Mouse (Mus musculus) gastrocnemius, postnatal 36 days (tissue): ENCODE data around the gene Acaca. TPM values are rescaled to one million over a fixed set of nuclear protein-coding genes. Genes with fewer than 3 reads are reported as not detected.
"Not testable (repeated sequence)": the region's sequence is repeated elsewhere in the genome, so short reads cannot be mapped to it uniquely, and the experiment has no call there.

Source experiments
- DNase-seq, 2 experiments: peaks; one replicate each; pipeline ENCODE4 v3.0.0; 2022
- intact Hi-C: fragments of 180-260 bp; cut with DNase I; formaldehyde crosslinking; loops from one replicate; pipeline ENCODE4 v1.15.1; 2025
- total RNA-seq, 2 experiments: library from RNA; stranded (reverse); gene quantifications; 2 replicates each; pipeline ENCODE4 v1.2.3; 2021

The Acaca gene
- total RNA-seq, 2 experiments from 2014 or later = 10.1 to 15.5 TPM

DNA sequence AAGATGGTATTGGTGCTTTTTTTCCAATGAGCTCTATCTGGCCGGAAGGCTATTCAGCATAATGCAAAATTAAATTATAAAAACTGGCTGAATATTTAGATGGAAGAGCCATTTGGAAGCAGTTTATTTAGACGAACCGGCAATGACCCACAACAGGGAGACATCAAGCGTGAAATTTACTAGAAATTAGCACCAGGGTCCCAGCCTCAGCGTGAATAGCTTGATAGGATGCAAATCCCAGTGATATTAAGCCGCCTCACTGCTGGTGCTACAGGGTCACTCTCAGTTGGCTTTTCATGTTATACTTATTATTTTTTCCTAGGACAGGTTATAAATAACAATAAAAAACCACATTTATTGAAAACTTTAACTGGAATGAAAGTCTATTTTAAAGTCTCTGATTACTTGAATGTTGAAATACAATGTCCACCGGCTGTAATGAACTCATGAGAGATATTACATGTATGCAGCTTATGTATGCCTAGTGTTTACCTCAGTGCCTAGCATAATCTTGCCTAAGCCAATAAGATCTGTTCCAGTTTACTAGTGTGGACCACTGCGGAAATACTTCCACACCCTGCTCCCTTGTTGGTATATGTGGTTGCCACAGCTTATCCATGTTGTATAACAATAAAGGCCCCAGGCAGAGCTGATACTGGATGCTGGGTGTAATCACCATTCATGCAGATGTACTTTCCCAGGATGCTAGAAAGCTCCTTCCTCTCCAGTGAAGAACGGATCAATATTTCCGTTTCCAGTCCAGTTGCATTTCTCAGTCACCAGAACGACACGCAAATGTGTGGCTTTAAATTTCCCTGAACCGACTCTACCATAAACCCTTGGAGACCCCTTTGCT lies 247.3 kb downstream of the Acaca start:
- intact Hi-C loops = no loop called here
- DNase-seq = no peak

DNA sequence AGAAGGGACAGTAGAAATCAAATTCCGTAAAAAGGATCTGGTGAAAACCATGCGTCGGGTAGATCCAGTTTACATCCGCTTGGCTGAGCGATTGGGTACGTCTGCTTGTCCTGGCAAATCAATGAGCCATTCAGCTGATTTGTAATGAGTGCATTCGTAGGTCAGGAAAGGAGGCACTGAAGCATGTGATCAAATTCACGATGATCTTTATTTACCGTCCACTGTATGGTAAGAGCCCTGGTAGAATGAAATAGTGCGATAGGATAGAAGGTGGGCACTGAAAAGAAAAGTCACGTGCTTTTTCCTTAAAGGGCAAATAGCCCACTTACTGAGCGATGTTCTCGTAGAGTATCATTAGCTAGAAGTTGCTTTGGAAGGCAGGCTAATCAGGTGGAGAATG lies 253.0 kb downstream of the Acaca start:
- intact Hi-C loops = no loop called here
- DNase-seq = no peak

DNA sequence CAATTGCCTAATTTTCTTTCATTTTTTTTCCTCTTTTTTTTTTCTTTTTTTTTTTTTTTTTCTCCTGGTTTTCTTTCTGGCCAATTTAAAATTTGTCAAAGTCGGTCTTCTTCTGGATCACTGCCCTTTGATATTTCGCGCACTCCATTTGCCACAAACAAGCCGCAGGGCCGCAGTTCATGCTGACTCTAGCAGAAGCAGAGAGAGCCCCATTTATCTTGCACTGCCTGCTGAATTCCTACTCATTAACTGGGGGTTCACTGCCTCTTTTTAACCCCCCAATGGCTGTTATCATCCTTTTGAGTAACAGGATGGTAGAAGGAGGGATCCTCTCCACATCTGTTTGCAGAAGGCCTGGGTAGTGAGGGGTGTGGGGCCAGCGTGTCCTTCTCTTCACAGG lies 254.4 kb downstream of the Acaca start:
- intact Hi-C loops = no loop called here
- DNase-seq = no peak

DNA sequence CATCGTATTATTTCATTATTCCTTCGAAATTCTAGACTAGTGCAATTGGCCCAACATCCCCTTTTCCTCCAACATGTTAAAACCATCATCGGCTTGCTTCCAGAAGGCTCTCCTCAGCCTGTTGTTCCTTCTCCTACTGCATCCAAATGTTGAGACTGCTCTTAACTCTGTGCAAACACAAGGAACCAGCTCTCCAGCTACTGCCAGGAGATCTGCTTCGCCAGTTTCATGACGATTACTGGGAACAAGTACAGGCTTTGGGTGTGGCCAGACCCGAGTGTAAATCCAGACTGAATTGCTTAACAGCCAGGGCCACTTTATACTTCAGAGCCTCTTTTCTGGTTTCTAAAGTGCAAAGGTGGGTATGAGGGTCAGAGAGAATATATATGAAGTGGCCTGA lies 259.9 kb downstream of the Acaca start:
- intact Hi-C loops = no loop called here
- DNase-seq = peak in 1 of 2 experiments; percentile 19

DNA sequence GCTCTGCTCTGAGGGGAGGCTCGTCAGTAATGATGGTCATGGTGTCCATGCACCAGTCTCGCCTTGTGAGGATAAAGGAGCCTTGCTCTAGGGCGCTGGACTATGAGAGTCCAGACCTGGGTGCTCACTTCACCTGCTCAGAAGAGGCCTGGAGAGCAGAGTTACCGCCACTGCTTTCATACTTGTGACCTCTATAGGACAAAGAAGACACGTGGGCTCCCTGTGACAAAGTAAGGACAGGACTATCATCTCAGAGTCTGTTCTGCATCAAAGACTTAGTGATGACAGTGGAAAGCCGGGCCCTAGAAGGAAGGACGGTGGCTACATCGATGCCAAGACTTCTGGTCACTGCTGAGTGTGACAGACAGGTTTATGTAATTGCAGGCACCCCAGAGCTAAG lies 261.7 kb downstream of the Acaca start:
- intact Hi-C loops = loop anchor here (10.0 kb wide), 1 partner anchor 126 kb away; no protein-coding TSS in a partner anchor
- no peak for DNase-seq

DNA sequence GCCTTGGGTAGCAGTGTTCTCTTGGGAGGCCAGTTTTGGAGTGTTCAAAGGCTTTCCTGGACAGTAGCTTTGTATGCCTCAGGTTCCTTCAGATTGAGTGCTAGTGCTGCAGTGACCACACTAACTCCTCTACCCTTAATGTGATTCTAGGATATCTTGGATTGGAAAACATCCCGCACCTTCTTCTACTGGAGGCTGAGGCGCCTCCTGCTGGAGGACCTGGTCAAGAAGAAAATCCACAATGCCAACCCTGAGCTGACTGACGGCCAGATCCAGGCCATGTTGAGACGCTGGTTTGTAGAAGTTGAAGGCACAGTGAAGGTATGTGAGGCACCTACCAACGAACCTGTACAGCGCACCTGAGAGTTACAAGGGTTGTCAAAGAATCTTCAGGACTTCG lies 262.6 kb downstream of the Acaca start:
- not testable (repeated sequence) for DNase-seq
- intact Hi-C loops = loop anchor here (10.0 kb wide), 1 partner anchor 127 kb away; no protein-coding TSS in a partner anchor

DNA sequence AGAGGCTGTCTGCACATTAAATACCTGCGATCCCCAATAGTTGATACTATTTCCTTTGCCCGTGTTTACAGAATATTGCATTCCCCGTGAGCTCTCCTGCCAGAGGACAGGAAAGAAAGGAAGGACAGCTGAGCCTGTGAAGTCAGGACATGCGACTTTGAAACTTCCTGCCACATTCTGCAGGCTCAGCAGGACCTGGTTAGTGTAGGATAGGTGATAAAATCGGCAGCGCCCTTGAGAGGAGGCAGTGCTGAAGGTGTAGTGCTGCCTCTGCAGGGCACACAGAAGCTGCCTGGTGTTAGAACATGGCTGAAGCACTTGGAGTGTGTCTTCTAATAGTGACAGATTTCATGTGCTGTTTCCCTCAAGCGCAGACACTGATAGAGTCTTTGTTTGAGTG lies 264.1 kb downstream of the Acaca start:
- DNase-seq = no peak
- intact Hi-C loops = loop anchor here (10.0 kb wide), 1 partner anchor 129 kb away; no protein-coding TSS in a partner anchor

DNA sequence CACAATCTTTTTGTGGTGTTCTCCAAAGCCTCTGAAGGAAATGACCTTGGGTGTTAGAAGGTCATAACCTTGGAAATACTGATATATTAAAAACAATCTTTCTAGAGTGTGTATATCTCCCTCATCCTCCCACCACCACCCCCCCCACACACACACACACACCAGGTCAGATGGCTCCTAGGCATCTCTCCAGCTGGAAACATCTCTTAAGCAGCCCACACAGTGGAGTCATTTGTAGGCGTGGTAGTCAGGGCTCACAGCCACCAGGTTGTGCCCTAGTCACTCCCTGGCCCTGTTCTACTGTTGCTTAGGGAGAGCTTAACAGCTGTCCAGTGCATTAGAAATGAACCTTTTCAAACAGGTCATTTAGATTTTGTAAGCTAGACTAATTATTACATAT lies 265.5 kb downstream of the Acaca start:
- no peak for DNase-seq
- intact Hi-C loops = loop anchor here (10.0 kb wide), 1 partner anchor 130 kb away; no protein-coding TSS in a partner anchor

DNA sequence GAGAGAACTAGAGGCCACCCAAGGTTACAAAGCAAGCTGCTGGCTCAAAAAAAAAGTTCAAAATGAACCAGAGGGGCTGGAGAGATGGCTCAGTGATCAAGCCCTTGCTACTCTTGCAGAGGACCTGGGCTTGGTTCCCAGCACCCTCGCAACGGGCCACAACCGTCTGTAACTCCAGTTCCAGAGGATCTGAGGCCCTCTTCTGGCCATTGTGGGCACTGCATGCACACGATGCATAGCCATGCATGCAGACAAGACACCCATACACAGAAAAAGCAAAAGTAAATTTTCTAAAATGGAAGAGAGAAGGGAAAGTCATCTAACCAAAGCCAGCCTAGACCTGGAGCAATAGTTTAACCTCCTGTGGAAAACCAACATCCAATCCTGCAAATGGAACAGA lies 277.3 kb downstream of the Acaca start:
- intact Hi-C loops = no loop called here
- DNase-seq = no peak

DNA sequence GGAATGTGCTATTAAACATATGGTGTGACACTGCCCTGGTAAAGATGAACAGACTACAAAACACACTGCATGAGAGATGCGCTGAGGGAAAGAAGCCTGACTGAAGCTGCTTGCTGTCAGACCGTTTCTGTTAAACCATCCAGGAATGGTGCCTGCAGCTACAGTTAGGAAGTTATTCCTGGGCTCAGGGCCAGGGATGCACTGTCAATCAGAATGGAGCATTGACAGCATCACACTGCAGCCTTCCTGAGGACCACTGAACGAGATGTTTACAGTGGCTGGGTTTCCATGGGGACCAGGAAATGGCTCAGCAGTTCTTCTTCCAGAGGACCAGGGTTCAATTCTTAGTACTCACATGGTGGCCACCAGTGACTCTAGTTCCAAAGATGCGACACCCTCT lies 280.9 kb downstream of the Acaca start:
- DNase-seq = no peak
- intact Hi-C loops = no loop called here

DNA sequence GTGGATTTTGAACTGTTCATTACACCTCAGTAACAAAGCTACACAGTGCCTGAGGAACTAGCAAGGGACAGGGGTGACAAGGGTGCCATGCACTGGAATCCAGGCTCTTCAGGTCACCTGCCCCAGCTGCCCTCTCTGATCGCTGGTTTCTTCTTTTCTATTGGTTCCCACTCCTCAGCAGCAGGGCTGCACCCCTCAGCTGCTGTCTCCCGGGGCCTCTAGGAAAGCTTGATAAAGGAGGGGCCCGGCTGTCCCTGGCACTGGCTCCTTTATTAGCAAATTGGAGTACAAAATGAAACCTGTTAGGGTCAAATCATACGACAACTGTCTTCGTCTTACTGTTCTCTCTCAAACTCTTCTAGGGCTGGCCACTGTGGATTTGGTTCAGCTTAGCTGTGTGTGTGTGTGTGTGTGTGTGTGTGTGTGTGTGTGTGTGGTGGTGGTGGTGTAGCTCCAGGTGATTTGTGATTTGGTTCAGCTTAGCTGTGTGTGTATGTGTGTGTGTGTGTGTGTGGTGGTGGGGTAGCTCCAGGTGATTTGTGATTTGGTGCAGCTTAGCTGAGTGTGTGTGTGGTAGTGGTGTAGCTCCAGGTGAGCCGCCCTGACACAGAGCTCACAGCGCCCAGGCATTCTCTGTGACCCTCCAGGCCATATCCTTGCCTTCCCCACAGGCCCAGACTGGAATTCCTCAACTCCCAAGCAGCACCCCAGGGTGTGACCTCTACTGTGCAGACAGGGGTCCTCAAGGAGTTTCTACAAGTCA lies 281.6 kb downstream of the Acaca start:
- intact Hi-C loops = no loop called here
- DNase-seq = no peak

DNA sequence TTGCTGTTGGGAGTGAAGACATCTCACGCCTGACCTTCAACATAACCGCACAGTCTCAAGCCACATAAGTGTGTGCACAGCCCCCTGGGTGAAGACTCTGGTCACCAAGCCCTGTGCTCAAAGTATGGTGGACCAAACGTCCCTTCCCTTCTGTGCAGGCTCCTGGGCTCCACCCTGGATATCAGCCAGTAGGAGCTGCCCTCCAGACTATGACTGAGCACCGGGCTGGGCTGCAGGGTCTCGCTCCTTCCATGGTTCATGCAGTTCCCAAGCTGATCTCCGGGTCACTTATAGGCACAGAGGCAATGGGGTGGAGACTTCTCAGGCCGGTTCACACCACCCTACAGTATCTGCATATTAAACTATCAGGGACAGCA lies 282.2 kb downstream of the Acaca start:
- DNase-seq = no peak
- intact Hi-C loops = no loop called here

DNA sequence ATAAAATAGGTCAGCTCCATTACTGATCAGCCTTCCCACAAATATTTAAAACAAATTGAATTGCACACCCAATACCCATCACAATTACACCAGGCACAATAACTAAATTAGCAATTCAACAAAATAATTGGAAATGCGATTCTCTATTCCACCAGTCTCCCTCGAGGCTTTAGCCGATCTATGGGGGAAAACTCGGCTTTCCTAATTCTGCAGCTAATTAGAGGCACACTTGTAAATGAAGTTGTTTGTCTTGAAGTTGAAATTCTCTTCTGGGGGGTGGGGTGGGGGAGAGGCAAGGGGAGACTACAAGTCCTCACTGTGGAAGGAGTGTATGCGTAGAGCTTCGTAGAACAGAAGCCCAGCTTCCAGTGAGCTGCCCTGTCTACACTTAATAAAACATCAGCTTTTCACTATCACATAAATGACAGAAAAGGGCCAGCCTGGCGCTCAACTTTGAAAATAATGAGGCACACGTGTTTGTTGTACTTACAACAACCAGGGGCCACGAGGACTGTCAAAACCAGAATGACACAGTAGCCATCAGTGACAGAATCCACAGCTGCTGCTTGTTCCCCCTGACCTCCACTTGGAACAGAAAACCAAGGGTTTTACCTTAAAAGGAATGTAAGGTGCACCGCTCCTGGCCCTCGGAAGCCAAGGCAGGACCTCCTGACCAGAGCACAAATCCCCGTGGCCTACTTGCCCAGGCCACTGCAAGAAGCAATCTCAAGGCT lies 282.9 kb downstream of the Acaca start:
- intact Hi-C loops = no loop called here
- DNase-seq = no peak

DNA sequence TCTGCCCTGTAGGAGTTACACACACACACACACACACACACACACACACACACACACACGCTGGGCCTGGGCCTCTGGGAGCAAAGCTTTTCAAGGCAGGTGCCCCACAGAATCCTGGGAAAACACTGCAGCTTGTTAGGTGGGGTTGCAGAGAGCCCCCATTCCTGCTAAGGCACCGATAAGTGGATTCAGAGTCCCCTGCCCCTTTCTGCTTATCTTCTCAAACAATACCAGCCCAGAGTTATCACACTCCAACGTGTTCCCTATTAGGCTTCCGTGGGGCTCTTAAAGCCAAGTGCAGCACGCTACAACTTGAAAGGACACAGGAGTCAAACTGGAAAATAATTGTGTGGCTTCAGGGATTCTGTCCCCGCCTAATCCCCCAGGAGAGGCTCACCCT lies 283.6 kb downstream of the Acaca start:
- intact Hi-C loops = no loop called here
- DNase-seq = no peak

DNA sequence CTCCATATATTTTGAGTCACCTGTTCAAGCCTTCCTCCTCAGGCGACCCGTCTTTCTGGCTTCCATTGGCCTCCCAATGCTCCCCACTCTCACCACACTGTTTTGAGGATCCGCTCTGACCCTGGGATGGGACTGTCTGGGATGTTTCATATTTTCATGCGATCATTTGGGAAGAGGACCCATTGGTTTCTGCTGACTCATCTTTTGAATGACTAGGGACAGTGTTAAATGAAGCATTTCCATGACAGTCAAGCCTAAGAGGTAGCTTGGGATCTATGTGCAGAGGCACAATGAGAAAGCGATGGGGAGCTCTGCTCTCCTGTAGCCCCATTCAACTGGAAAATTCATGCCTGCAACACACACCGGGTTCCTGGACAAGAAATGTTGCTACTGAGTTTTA lies 291.3 kb downstream of the Acaca start:
- intact Hi-C loops = no loop called here

DNA sequence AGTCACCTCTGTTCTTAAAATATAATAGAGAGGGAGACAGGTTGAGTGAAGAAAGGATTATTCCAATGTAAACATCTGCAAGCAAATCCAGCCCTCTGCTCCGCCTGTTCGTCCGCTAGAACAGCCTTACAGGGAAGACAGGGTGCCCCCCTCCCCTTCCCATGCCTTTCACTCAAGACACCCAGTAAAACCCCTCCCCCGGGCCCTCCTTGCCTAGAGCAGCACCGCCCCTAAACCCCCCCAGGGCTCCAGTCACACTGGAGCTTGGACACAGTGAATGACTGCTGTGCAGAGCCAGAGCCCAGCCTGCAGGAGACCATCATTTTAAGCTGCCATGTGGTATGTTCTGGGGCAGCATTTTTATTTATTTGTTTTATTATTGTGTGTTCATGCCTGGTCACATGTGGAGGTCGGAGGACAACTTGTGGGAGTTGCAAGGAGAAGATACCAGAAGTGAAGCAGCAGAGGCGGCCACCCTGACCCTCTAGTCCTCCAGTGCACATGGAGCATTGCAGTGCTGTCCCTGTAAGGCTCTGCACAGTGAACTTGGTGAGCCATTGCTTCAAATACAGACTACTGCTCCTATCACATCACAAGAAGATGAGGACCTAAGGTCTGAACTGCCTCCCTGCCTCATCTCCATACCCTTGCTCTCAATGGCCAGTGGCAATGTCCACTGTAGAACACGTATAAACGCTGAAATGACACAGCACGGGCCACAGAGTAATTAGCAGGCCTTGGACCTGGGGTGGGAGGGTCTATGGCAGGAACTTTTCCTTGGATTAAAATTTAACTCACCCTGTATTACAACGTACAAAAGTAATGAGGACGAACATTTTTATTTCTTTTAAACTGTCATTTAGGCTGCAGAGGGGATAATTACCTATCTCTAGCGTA lies 296.5 kb downstream of the Acaca start:
- intact Hi-C loops = loop anchor here (5.0 kb wide), 1 partner anchor 391 kb away; the partner anchor contains the start of gene Mrm1
- no peak for DNase-seq

More for the DNA sequence above, 291.3 kb downstream of the Acaca start:
- no peak for DNase-seq

DNA sequence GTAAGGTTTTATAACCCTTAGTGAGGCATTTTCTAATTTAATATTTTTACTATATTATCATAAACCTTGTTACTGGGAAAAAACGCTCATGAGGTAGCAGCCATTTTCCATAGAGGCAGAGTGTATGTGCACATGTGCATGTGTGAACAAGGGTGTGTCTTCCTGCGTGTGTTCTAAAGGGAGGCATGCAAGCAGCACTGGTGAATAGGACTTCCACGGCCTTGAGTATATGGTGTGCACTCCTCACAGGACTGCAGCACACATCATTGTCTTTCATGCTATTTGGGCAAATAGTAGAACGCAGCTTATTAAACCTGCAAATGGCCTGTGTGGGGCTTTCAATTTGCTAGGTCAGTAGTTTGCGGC lies 297.1 kb downstream of the Acaca start:
- no peak for DNase-seq
- intact Hi-C loops = loop anchor here (5.0 kb wide), 1 partner anchor 391 kb away; the partner anchor contains the start of gene Mrm1

DNA sequence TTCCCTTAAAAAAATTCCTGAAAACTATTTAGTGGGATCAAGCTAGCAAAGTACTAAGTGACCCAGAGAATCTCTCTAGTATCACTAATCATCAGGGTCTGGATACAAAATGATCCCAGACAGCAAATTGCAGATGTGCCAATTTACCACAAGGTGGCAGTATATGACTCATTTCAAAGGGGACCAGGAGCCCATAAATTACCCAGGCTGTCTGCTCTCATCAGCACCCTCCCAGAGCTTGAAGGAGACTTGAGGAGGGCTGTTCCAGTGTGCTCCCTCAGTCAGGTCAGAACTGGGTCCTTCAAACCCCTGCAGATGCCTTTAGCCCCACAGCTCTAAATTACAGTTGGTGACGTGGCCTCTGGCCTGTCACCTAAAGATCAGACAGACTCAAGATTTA lies 300.1 kb downstream of the Acaca start:
- intact Hi-C loops = loop anchor here (2.0 to 5.0 kb wide), 2 partner anchors 365 to 388 kb away; partner anchors contain the start of gene Mrm1
- no peak for DNase-seq

DNA sequence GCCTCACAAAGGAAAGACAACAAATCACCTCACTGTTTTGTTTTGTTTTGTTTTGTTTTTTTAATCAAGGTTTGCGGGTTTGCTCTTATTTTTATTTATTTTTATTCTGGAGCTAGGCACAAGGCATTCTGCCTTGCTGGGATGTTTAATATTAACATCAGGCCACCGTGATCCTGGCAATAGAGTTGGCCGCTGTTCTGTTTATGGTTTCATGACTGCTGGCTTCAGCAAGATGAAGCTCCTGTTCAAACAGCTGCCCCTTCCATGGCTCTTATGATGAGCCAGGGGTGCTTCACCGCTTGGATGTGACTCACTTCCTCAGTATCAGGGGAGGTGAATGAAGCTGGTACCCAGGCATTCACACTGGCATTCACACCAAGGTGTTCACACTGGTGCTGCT lies 300.9 kb downstream of the Acaca start:
- intact Hi-C loops = no loop called here
- no peak for DNase-seq

DNA sequence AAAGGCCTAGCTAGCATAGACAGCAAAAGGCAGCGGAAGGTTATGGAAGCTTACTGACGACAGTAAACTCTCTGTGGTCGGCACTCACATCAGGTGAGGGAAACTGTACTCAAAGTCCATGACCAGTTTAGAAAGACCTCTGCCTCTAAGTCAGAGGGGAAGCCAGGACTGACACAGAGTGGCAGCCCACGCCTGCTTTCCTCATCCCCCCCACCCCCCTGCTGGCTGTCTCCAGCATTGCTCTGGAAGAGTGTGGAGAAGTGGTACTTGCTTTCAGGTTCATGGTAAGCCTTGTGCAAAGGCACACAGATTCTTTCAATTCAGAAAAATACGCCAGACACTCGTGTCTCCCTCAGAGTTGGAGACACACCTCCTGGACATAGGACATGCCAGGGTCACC lies 305.4 kb downstream of the Acaca start:
- no peak for DNase-seq
- intact Hi-C loops = no loop called here
